Mouse (Mus musculus) fibroblast of lung, adult 2 months (primary cell): Measurements from ENCODE around the gene Icam1.
"Not testable (repeated sequence)": the region's sequence is repeated elsewhere in the genome, so short reads cannot be mapped to it uniquely, and the experiment has no call there.

ENCODE experiments used
- DNase-seq: peaks from one replicate; pipeline ENCODE4 v3.0.0-alpha.2; 2011; ENCODE audit warnings: low read depth

Gene Icam1

GRCm38 (mm10) chr9:21022726-21023125 lies 6.9 kb downstream of the Icam1 start:
- no peak for DNase-seq

GRCm38 (mm10) chr9:21025258-21025810 lies 9.5 kb downstream of the Icam1 start:
- no peak for DNase-seq

- no peak for DNase-seq
Observed at GRCm38 (mm10) chr9:21026849-21027248, 11.1 kb downstream of the Icam1 start.

- DNase-seq: no peak
Observed at GRCm38 (mm10) chr9:21027774-21028290, 12.0 kb downstream of the Icam1 start.

GRCm38 (mm10) chr9:21028560-21029110 lies 12.8 kb downstream of the Icam1 start:
- no peak for DNase-seq

GRCm38 (mm10) chr9:21029291-21030054 lies 13.7 kb downstream of the Icam1 start, which contains the start of gene Icam4:
Icam4 (plus strand) TSS chr9:21029373.
- no peak for DNase-seq

GRCm38 (mm10) chr9:21030055-21030600 lies 14.3 kb downstream of the Icam1 start:
- DNase-seq: no peak

- peak; percentile 95 for DNase-seq
Observed at GRCm38 (mm10) chr9:21030781-21031250, 15.0 kb downstream of the Icam1 start.

- DNase-seq: peak; percentile 47
Observed at GRCm38 (mm10) chr9:21031251-21031895, 15.6 kb downstream of the Icam1 start.

GRCm38 (mm10) chr9:21031896-21032351 lies 16.1 kb downstream of the Icam1 start, which contains the start of gene Icam5:
Icam5 (plus strand) TSS chr9:21032073.
- no peak for DNase-seq

GRCm38 (mm10) chr9:21032491-21032890 lies 16.7 kb downstream of the Icam1 start:
- no peak for DNase-seq

GRCm38 (mm10) chr9:21033136-21033535 lies 17.4 kb downstream of the Icam1 start:
- peak; percentile 72 for DNase-seq

- DNase-seq: no peak
Observed at GRCm38 (mm10) chr9:21034481-21035085, 18.8 kb downstream of the Icam1 start.

GRCm38 (mm10) chr9:21035586-21035985 lies 19.8 kb downstream of the Icam1 start:
- DNase-seq: no peak

- no peak for DNase-seq
Observed at GRCm38 (mm10) chr9:21036161-21036560, 20.4 kb downstream of the Icam1 start.

- no peak for DNase-seq
Observed at GRCm38 (mm10) chr9:21036666-21037065, 20.9 kb downstream of the Icam1 start.

GRCm38 (mm10) chr9:21037481-21037891 lies 21.7 kb downstream of the Icam1 start:
- no peak for DNase-seq

- no peak for DNase-seq
Observed at GRCm38 (mm10) chr9:21039779-21040178, 24.0 kb downstream of the Icam1 start.

- no peak for DNase-seq
Observed at GRCm38 (mm10) chr9:21041308-21041707, 25.5 kb downstream of the Icam1 start.

GRCm38 (mm10) chr9:21043563-21043962 lies 27.8 kb downstream of the Icam1 start:
- DNase-seq: no peak

GRCm38 (mm10) chr9:21044785-21045184 lies 29.0 kb downstream of the Icam1 start:
- not testable (repeated sequence) for DNase-seq
